Mouse (Mus musculus): ENCODE results near the gene Rap2a.

- TF ChIP-seq POLR2A (IDR thresholded peaks at IDR 0.05; ENCODE audit: borderline replicate concordance, low read depth, low read length) (no peak), CTCF (IDR thresholded peaks at IDR 0.05; ENCODE audit: low read depth, low read length) (no peak)
These were observed 56.6 kb downstream of the Rap2a start for GRCm38 (mm10) chr14:120534841-120535271.
